Mouse (Mus musculus): ENCODE measurements at regions not wholly inside any gene's neighbourhood (a gene's known extent, or its start where the extent isn't known, plus 50 kb on each side); places are given as distances from the start of the nearest gene placed in this dataset.

GRCm38 (mm10) chr16:97234321-97234720 lies 63.8 kb upstream of the Dscam start:
- no peak for DNase-seq

- DNase-seq: no peak
Observed at GRCm38 (mm10) chr16:97239626-97240025, 69.1 kb upstream of the Dscam start.

GRCm38 (mm10) chr16:97240085-97240484 lies 69.5 kb upstream of the Dscam start:
- no peak for DNase-seq

- DNase-seq: no peak
Observed at GRCm38 (mm10) chr16:97240859-97241360, 70.4 kb upstream of the Dscam start.

GRCm38 (mm10) chr16:97241639-97242038 lies 71.1 kb upstream of the Dscam start:
- no peak for DNase-seq

GRCm38 (mm10) chr16:97250488-97250887 lies 79.9 kb upstream of the Dscam start:
- no peak for DNase-seq

GRCm38 (mm10) chr16:97252551-97252950 lies 82.0 kb upstream of the Dscam start:
- DNase-seq: no peak

- no peak for DNase-seq
Observed at GRCm38 (mm10) chr16:97252997-97253635, 82.6 kb upstream of the Dscam start.

GRCm38 (mm10) chr16:97258821-97259220 lies 88.3 kb upstream of the Dscam start:
- no peak for DNase-seq

- no peak for DNase-seq
Observed at GRCm38 (mm10) chr16:97263451-97263850, 92.9 kb upstream of the Dscam start.

GRCm38 (mm10) chr16:97270417-97271133 lies 86.0 kb upstream of the Bace2 start:
- no peak for DNase-seq

GRCm38 (mm10) chr16:97271264-97271663 lies 85.3 kb upstream of the Bace2 start:
- no peak for DNase-seq

GRCm38 (mm10) chr16:97272035-97272631 lies 84.4 kb upstream of the Bace2 start:
- DNase-seq: peak; percentile 32 to 77

- DNase-seq: no peak
Observed at GRCm38 (mm10) chr16:97278913-97279312, 77.6 kb upstream of the Bace2 start.

- DNase-seq: no peak
Observed at GRCm38 (mm10) chr16:97281615-97282110, 74.9 kb upstream of the Bace2 start.

- DNase-seq: no peak
Observed at GRCm38 (mm10) chr16:97282943-97283342, 73.6 kb upstream of the Bace2 start.

- no peak for DNase-seq
Observed at GRCm38 (mm10) chr16:97285886-97286447, 70.6 kb upstream of the Bace2 start.

GRCm38 (mm10) chr16:97286717-97287116 lies 69.8 kb upstream of the Bace2 start:
- no peak for DNase-seq

GRCm38 (mm10) chr16:97288634-97289033 lies 67.9 kb upstream of the Bace2 start:
- peak; percentile 37 to 47 for DNase-seq

GRCm38 (mm10) chr16:97292484-97293048 lies 64.0 kb upstream of the Bace2 start:
- DNase-seq: no peak

- peak; percentile 55 to 83 for DNase-seq
Observed at GRCm38 (mm10) chr16:97293273-97293672, 63.3 kb upstream of the Bace2 start.

GRCm38 (mm10) chr16:97297140-97297539 lies 59.4 kb upstream of the Bace2 start:
- no peak for DNase-seq

Measured in heart, adult 18-20 months (tissue).